Mouse (Mus musculus) left cerebral cortex, adult 18-20 months (tissue): Measurements from ENCODE around the gene Tomt. TPM values are rescaled to one million over a fixed set of nuclear protein-coding genes. Genes with fewer than 3 reads are reported as not detected.

ENCODE experiments used
- DNase-seq, 2 experiments: peaks; one replicate each; pipeline ENCODE4 v3.0.0; 2021 to 2022; ENCODE audit warnings: low spot score in 2 of 2, mixed read lengths in 1 of 2
- total RNA-seq, 2 experiments: library from RNA; stranded (reverse); gene quantifications; 2 replicates each; pipeline ENCODE4 v1.2.3; 2021

The Tomt gene
- total RNA-seq, 2 experiments from 2014 or later, result not detected

DNA sequence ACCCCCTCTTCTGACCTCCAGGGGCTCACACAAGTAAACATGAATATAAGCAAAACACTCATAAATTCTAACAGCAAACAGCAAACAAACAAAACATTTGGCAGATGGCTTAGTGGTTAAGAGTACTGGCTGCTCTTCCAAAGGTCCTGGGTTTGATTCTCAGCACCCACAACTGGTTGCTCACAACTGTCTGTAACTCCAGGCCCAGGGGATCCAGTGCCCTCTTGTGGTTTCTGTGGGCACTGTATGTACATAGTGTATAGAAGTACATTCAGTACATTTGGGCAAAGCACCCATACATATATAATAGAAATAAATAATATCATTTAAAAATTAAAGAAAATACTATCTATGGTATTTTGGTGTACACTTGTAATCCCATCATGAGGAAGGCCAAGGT is 3.3 kb downstream of the Tomt start:
- DNase-seq, result no peak

GRCm38 (mm10) chr7:101901969-101902368 is 4.2 kb downstream of the Tomt start:
- no peak for DNase-seq

- DNase-seq, result no peak
These were observed 5.6 kb downstream of the Tomt start for GRCm38 (mm10) chr7:101900331-101901097.

- DNase-seq, result peak; percentile 95 to 96
These were observed 9.8 kb downstream of the Tomt start for GRCm38 (mm10) chr7:101896104-101897066.

GRCm38 (mm10) chr7:101895695-101896094 is 10.5 kb downstream of the Tomt start:
- DNase-seq, result no peak

GRCm38 (mm10) chr7:101888460-101888859 is 17.7 kb downstream of the Tomt start:
- no peak for DNase-seq

DNA sequence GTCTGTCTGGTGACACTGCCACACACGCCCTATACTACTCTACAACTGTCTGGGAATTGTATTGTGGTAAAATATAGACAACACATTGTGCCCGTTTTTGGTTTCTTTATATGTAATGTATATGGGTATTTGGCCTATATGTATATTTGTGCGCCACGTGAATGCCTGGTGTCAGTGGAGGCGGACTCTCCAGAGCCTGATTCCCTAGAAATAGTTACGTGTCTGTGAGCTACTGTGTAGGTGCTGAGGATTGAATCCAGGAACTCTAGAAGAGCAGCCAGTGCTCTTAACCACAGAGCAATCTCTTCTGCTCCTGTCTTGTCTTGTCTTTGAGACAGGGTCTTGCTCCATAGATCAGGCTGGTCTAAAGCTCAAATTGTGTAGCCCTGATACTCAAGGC is 19.9 kb downstream of the Tomt start:
- no peak for DNase-seq

DNA sequence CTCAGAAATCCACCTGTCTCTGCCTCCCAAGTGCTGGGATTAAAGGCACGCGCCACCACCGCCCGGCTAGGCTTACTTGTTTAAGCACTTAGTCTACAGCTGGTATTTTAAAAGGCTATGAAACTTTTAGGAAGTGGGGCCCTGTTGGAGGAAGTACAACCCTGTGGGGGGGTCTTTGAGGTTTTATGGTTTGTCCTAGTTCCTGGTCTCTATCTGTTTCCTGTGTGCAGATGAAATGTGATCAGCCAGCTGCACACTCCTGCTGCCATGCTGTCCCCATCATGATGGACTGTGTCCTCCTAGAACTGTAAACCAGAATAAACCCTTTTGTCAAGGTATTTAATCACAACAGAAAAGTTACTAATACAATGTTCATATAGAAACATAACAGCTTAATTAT is 22.0 kb downstream of the Tomt start:
- DNase-seq, result no peak

DNA sequence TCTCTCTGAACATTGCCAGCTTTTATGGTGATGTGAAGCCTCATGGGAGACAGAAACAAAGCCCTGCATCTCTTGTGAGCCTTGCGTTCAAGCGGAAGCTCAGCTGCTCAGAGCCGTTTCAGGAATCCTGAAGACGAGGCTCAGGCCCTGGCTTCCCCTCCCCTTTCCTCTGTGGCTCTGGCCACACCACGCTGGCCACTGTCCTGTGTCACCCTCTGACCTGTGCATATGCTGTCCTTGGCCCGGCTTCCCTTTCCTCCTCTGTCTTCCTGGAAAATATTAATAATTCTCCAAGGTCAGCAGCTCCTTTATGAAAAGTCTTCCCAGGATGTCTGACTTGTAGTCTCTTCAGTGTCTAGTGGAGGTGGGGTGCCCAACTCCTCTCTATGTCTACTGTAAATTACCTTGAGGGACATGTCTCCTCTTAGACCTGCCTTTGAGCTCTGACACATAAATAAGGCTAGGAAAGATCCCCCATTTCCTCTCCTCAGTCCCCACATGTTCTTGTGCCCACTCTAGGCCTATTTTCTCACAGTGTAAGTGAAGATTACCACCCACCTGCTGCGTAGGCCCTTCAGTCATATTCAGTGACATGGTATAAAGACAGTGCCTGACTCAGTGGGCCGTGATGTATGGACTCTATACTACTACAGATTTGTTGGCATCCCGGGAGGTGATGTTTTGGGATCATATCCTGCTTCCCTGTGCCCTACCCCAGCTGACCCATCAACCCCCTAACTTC is 23.6 kb downstream of the Tomt start:
- DNase-seq, result peak in 1 of 2 experiments; percentile 27

GRCm38 (mm10) chr7:101880855-101881254 is 25.3 kb downstream of the Tomt start:
- no peak for DNase-seq

DNA sequence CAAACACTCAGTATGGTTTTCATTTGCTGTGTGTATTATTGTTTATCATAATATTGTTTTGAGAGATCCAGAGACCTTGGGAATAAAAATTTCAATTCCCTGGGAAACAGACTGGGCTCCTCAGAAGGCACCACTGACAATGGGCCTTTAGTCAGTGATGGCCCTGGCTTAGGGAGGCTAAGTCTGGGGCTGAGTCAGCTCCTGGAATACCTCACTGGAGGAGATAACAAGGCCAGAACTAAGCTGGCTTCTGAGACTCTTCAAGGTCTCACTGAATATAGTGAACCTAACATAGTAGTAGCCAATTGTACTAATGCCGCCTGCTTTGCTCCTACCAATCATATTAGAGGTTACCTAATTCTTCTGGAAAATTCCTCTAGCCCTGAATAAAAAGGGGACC is 30.2 kb downstream of the Tomt start:
- DNase-seq, result no peak

DNA sequence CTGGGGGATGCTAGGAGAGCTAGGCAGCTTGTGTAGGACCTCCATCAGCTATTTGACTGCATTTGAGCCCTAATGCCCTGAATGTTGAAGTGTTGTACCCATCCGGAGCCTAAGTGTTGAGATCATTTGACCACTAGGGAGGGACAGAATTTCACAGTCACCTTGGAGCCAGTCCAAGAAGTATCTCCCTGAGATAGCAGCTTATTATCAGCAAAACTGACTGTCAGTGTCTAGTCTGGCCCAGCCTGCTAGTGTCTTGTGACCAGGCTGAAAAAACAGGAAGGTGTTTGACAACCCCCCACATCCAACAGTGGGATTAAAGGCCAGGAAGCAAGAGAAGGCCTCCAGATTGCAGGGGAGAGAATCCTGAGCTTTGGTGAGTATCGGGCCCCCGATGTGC is 34.9 kb downstream of the Tomt start:
- DNase-seq, result no peak

DNA sequence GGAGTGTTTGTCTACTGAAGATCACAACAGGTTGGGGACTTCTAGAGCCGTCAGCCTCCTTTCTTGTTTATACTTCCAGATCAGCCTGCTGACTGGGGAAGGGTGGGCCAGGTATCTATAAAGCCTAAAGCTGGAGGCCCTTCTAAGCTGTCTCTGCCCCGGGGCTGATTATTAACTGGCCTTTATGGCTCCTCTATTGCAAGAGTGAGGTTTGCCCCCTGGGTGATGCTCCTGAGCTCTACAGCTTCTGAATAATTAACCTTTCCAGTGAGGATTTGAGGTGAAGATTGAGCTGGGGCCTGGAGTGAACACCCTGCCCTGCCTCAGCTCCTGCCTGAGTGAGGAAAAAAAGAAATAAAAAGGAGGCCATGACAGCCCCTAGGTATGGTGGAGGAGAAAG is 35.5 kb downstream of the Tomt start, which contains the start of gene Folr1:
Gene Folr1, minus strand, starts transcription at position 160 of the 400 bp plus-strand sequence.
- DNase-seq, result no peak

- no peak for DNase-seq
These were observed 37.0 kb downstream of the Tomt start for GRCm38 (mm10) chr7:101869163-101869500.

DNA sequence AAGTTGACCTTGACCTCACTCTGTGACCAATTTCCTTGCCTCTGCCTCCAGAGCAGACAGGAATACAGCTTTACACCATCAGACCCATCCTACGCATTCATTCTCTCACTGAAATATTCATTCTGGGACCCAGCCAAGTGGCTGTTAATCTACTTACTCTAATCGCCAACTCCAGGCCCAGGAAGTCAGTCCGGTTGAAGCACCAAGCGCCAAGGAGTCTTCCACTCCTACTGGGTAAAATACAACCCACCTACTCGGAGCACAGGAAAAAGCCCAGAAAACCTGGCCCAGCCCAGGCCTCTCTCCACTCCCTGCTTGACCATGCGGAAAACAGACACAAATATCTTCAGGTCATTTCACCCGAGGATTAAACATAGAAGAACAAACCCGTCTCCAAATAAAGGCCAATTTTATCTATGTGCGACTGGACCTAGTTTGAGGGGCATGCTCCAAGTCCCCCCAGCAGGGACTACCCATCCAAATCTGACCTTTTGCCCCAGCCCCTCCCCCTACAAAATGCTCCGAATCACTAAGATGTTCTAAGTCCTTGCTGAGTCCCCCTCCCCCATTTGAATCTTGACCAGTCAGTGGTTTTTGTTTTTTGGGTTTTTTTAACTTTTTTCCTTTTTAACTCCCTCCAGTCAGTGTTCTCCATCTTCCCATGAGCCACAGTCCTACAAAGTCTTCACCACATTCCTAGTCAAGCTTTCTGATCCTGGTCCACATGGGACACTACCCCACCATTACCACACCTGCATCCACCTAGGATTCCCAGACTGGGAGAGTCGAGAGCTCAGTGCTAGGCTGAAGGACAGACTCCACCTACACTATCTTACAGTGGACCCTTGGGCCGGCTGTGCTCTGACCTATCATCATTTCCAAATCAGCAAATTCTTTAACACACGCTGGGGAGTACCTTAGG is 37.7 kb downstream of the Tomt start:
- DNase-seq, result no peak

DNA sequence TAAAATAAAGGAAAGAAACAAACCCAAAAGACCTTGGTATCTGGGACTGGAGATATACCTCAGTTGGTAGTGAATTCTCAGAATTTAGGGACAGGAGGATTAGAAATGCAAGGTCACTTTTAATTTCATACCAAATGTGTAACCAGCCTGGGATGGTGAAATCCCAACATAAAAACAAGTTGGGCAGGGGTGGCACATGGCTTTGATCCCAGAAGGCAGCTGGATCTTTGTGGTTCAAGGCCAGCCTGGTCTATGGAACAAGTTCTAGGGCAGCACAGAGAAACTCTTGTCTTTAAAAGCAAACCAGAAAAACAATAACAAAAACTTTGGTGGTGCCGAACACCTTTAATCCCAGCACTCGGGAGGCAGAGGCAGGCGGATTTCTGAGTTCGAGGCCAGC is 38.7 kb downstream of the Tomt start:
- no peak for DNase-seq

DNA sequence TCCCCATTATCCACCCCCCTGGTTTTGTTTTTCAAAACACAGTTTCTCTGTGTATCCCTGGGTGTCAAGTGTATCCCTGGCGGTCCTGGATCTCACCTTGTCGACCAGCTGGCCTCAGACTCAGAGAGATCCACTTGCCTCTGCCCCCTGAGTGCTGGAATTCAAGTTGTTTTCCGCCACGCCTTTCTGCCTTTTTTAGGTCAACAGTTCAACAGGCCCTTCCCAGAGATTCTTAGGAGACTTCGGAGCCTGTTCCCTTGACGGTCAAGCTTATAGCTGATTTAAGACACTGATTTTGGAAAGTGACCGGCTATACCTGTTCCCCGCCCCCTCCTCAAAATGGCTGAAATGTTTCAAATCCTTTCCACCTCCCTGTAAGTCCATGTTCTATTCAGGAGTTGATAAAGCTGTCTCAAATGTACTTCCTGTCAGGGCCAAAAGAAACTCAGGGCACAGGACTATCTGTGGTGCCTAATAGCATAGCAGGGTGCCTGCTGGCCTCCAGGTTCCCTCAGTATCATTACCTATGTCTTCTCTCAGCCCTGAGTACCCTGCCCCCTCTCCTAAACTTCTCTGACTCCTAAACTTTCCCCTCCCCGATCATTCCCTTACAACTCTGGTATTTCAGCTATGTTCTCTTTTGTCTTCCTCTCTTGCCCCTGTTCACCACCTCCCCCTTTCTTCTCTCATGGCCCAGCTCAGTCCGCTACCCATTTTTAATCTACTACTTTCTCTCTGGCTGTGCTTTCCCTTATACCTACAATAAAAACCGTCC is 39.5 kb downstream of the Tomt start:
- DNase-seq, result no peak

DNA sequence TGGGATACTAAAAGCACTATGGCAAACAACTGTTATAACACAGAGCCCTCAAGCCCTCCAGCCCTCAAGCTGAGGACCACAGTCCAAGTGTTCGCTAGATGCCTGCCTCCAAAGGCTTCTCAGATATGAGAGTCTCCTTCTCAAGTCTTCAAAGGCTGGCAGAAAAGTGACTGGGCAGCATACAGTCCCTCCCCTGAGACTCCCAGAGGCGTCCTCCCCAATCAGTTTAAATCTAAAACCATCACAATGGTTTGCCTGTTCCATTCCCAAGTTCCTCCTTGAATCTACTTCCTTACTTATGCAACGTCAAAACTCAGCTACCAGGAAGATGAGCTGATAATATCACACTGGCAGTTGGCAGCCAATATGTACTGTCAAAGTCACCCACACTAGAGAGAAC is 42.7 kb downstream of the Tomt start, which contains the start of gene Anapc15:
Gene Anapc15, plus strand, starts transcription at position 301 of the 400 bp plus-strand sequence.
- DNase-seq, result no peak

DNA sequence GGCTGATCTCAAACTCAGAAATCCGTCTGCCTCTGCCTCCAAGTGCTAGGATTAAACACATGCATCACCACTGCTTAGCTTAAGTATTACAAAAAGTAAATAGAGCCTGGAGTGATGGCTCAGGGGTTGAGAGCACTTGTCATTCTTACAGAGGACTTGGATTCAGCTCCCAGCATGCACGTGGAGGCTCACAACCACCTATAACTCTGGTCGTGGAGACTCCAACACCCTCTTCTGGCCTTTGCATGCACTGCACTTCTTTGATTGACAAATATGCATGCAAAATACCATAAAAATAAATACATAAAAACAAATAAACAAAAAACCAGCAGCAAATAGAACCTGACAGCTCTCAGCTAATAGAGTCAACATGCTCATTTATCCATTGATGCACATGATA is 43.9 kb downstream of the Tomt start:
- DNase-seq, result no peak

DNA sequence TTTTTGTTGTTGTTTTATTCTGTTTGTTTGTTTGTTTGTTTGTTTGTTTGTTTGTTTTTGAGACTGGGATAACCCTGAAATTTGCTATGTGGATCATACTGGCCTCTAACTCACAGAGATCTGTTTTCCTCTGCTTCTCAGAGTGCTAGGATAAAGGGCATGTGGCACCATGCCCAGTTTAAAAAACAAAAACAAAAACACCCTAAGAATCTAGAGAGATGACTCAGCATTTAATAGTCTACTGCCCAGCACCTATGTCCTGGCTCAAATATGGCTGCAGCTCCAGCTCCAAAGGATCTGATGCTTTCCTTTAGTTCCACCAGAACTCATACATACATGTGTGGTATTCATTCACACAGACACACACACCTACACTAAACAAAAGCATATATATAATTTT is 45.2 kb downstream of the Tomt start:
- no peak for DNase-seq
